Mouse (Mus musculus): ENCODE measurements around the gene Atp6v0e2.

Gene Atp6v0e2

GRCm38 (mm10) chr6:48578736-48579135, 41.3 kb downstream of the Atp6v0e2 start:
- DNase-seq = no peak

GRCm38 (mm10) chr6:48579215-48579648, 41.8 kb downstream of the Atp6v0e2 start:
- DNase-seq = no peak

- no peak for DNase-seq
Measured at GRCm38 (mm10) chr6:48581257-48581656, 43.8 kb downstream of the Atp6v0e2 start.

- peak; percentile 76 for DNase-seq
Measured at GRCm38 (mm10) chr6:48582037-48582436, 44.6 kb downstream of the Atp6v0e2 start.

GRCm38 (mm10) chr6:48589194-48589750, 51.9 kb downstream of the Atp6v0e2 start, which contains the start of gene Gm45021:
TSS of gene Gm45021 (plus strand) at chr6:48589610.
- DNase-seq = no peak
